In genomic region chr19:45459931-45460665, GRCm38 (mm10) we compare ENCODE assay signal across 22 mouse cellular contexts.
A peak's percentile ranks its signal among the peaks of the same experiment; 100 is the strongest.
DNase-seq lines count a peak whose midpoint lies in the region; ATAC-seq lines count a peak whose summit lies in the region.
"Had no signal": no experiment of that assay in that cellular context is flagged by ENCODE, and none has a peak within 500 bp of the region (broad histone marks: within the 10 kb centered on the region; RNA-seq: fewer than 3 reads in every experiment).

No protein-coding gene starts in this region.

- 31% methylated on average over 9 of the region's 9 CpGs for WGBS in hindbrain, embryonic 13.5 days
- 35% methylated on average over 9 of the region's 9 CpGs for WGBS in hindbrain, embryonic 12.5 days

- H3K36me3 ChIP-seq in hindbrain, embryonic 13.5 days: no peaks in the 10 kb centered on the region; the same call in 1 of the 2 replicates
- H3K36me3 ChIP-seq in hindbrain, embryonic 12.5 days: no peaks in the 10 kb centered on the region

- H3K4me3 ChIP-seq in hindbrain, embryonic 13.5 days: no peak overlapping the region
- H3K4me3 ChIP-seq in hindbrain, embryonic 12.5 days: no peak overlapping the region
- H3K4me3 ChIP-seq: heart, embryonic 13.5 days; limb, embryonic 13.5 days had no signal

- no peak for ATAC-seq in hindbrain, embryonic 13.5 days (ENCODE audit: low FRiP score)
- no peak for ATAC-seq in hindbrain, embryonic 12.5 days (ENCODE audit: low FRiP score)
- ATAC-seq: midbrain, embryonic 16.5 days; Patski had no signal

- H3K4me1 ChIP-seq in hindbrain, embryonic 13.5 days (replicated peaks): peaks cover 26% of the 10 kb centered on the region
- peaks cover 17% of the 10 kb centered on the region for H3K4me1 ChIP-seq in hindbrain, embryonic 12.5 days
- H3K4me1 ChIP-seq: heart, embryonic 13.5 days had no signal

- no peak overlapping the region for H3K4me2 ChIP-seq in hindbrain, embryonic 13.5 days
- no peak overlapping the region for H3K4me2 ChIP-seq in hindbrain, embryonic 12.5 days (replicated peaks)
- H3K4me2 ChIP-seq: heart, embryonic 13.5 days; limb, embryonic 13.5 days had no signal

- DNase-seq in embryo, embryonic 10 days (ENCODE audit: low spot score): peak; percentile 25
- DNase-seq in embryo, embryonic 9.5 days (ENCODE audit: extremely low spot score): no peak
- DNase-seq in testis, postnatal 14 days (ENCODE audit: low spot score): peak; percentile 25
- no peak for DNase-seq in testis, postnatal 10 days (ENCODE audit: low spot score)
- DNase-seq in retina, postnatal 1 day: peak; percentile 61
- DNase-seq in adrenal gland, postnatal 14 days: no peak
- DNase-seq: adrenal gland, adult 8-10 months; cerebellum, adult 11 months; cerebellum, postnatal 10 days; heart, adult 11 months; heart, postnatal 36 days; kidney, adult 11 months; layer of hippocampus, postnatal 36 days; right cerebral cortex, postnatal 25 days had no signal

- H3K27me3 ChIP-seq in hindbrain, embryonic 13.5 days: peaks cover 16% of the 10 kb centered on the region
- peaks cover 14% of the 10 kb centered on the region for H3K27me3 ChIP-seq in hindbrain, embryonic 12.5 days
- H3K27me3 ChIP-seq: heart, embryonic 13.5 days; Patski had no signal

- no peak overlapping the region for H3K9ac ChIP-seq in hindbrain, embryonic 13.5 days
- H3K9ac ChIP-seq in hindbrain, embryonic 12.5 days: no peak overlapping the region
- H3K9ac ChIP-seq: heart, embryonic 13.5 days; limb, embryonic 13.5 days; liver, embryonic 14.5 days had no signal

- H3K27ac ChIP-seq in hindbrain, embryonic 13.5 days: peak overlapping the region; percentile 56
- no peak overlapping the region for H3K27ac ChIP-seq in hindbrain, embryonic 12.5 days
- H3K27ac ChIP-seq: heart, embryonic 13.5 days; kidney, postnatal 0 days; limb, embryonic 13.5 days; liver, embryonic 14.5 days had no signal

- no peaks in the 10 kb centered on the region for H3K9me3 ChIP-seq in hindbrain, embryonic 13.5 days
- H3K9me3 ChIP-seq in hindbrain, embryonic 12.5 days (replicated peaks): no peaks in the 10 kb centered on the region
- H3K9me3 ChIP-seq: heart, embryonic 13.5 days; limb, embryonic 13.5 days had no signal

Comparison
In these comparisons a context has a peak if more than half of its experiments do, and no peak if none do; other contexts are left out.
1. DNase-seq: peak in embryo, embryonic 10 days (single experiment), testis, postnatal 14 days (single experiment) and retina, postnatal 1 day (single experiment); none in embryo, embryonic 9.5 days (single experiment), testis, postnatal 10 days (single experiment) and adrenal gland, postnatal 14 days (single experiment).